Mouse (Mus musculus) limb, embryonic 14.5 days (tissue): ENCODE measurements at regions not wholly inside any gene's neighbourhood (a gene's known extent, or its start where the extent isn't known, plus 50 kb on each side); places are given as distances from the start of the nearest gene placed in this dataset.

ENCODE experiments used
- ATAC-seq: fragments of 200-750 bp; cut with Nextera tagmentation; 2 replicates; pipeline ENCODE4 v1.8.0; 2017; ENCODE audit warnings: low read depth, moderate number of reproducible peaks, moderate TSS enrichment; ENCODE audit not compliant: low FRiP score
- DNase-seq: peaks from one replicate; pipeline ENCODE4 v3.0.0-alpha.2; 2015; ENCODE audit warnings: low spot score
- H3K27ac ChIP-seq: fragments of 300-500 bp; sonication (generic); replicated peaks from 2 replicates; pipeline ENCODE4 v1.5.1; 2014; ENCODE audit warnings: low read depth, mild to moderate bottlenecking, low read length, moderate library complexity, mixed read lengths
- H3K27me3 ChIP-seq: fragments of 300-500 bp; sonication (generic); 2 replicates; pipeline ENCODE4 v1.6.1; 2014; ENCODE audit warnings: low read length, mixed read lengths; ENCODE audit not compliant: control insufficient read depth, insufficient read depth
- H3K36me3 ChIP-seq: fragments of 300-500 bp; sonication (generic); 2 replicates; pipeline ENCODE4 v1.6.1; 2014; ENCODE audit warnings: mild to moderate bottlenecking, low read length, moderate library complexity, mixed read lengths; ENCODE audit not compliant: control insufficient read depth, insufficient read depth
- H3K4me1 ChIP-seq: fragments of 300-500 bp; sonication (generic); 2 replicates; pipeline ENCODE4 v1.6.1; 2014; ENCODE audit warnings: antibody characterized with exemption, low read length, mixed read lengths; ENCODE audit not compliant: control insufficient read depth, insufficient read depth
- H3K4me2 ChIP-seq: fragments of 300-500 bp; sonication (generic); replicated peaks from 2 replicates; pipeline ENCODE4 v1.6.1; 2014; ENCODE audit warnings: low read depth, mild to moderate bottlenecking, low read length, moderate library complexity; ENCODE audit not compliant: severe bottlenecking
- H3K4me3 ChIP-seq: fragments of 300-500 bp; sonication (generic); replicated peaks from 2 replicates; pipeline ENCODE4 v1.5.1; 2014; ENCODE audit warnings: low read length
- H3K9ac ChIP-seq: fragments of 300-500 bp; sonication (generic); 2 replicates; pipeline ENCODE4 v1.6.1; 2014; ENCODE audit warnings: mild to moderate bottlenecking, low read depth, low read length, moderate library complexity; ENCODE audit not compliant: severe bottlenecking
- H3K9me3 ChIP-seq: fragments of 300-500 bp; sonication (generic); 2 replicates; pipeline ENCODE4 v1.6.1; 2016; ENCODE audit warnings: low read length; ENCODE audit not compliant: control insufficient read depth
- POLR2A ChIP-seq: fragments of 200-500 bp; IDR thresholded peaks from 2 replicates; pipeline ENCODE4 v1.8.0; 2012; ENCODE audit warnings: inconsistent platforms, mild to moderate bottlenecking, moderate library complexity, borderline replicate concordance; ENCODE audit not compliant: insufficient read depth, insufficient read length; ENCODE audit errors: extremely low read depth
- WGBS: fragments of 180-500 bp; shearing (Covaris S2); extraction: QIAGEN DNeasy Blood & Tissue Kit; methylation state at CpG from one replicate; pipeline ENCODE4 v1.1.7; 2014; 5-methylcytosine and 5-hydroxymethylcytosine counted together

DNA sequence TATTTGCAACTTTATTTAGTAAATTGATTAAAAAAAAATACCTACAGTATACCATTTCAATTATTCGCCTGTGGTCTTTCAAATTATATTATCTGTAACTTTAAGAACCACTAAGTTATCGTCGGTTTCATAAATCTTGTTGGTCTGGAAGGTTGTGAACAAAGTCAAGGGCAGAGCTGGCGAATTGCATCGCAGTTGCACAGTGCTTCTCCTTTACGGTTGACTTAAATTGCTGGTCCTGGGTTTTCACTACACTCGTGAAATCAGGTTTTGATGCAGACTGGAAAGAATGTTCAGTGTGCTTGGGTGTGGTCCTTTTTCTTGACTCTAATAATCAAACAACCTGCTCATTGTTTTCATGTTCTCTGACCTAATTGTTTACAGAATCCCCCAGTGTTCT, 198.6 kb upstream of the Vegfc start:
- Histone ChIP-seq H3K4me2 (no peak overlapping the region), H3K4me1 (no peaks in the 10 kb centered on the region), H3K27ac (no peak overlapping the region), H3K27me3 (no peaks in the 10 kb centered on the region), H3K9me3 (no peaks in the 10 kb centered on the region), H3K4me3 (no peak overlapping the region), H3K9ac (no peak overlapping the region), H3K36me3 (no peaks in the 10 kb centered on the region)
- DNase-seq (no peak), ATAC-seq (no peak)
- 61% methylated on average over 7 of the region's 7 CpGs for WGBS
- no peak for TF ChIP-seq POLR2A

DNA sequence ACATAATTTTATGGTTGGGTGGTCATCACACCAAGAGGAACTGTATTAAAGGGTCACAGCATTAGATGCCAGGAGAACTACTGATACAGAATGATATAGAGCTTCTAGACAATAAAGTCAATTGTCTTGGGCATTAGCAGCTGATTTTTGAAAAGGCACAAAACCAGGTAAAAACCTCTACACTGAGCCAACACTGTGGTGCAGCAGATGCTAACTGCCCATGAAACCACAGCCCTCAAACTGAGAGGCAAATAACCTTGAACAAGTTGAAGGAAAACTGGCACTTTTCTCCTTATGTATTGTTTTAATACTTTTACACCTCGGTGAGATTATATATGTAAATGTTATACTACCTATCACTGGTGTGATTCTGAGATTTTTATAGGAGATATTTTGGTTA, 195.9 kb upstream of the Vegfc start:
- no peak for TF ChIP-seq POLR2A

DNA sequence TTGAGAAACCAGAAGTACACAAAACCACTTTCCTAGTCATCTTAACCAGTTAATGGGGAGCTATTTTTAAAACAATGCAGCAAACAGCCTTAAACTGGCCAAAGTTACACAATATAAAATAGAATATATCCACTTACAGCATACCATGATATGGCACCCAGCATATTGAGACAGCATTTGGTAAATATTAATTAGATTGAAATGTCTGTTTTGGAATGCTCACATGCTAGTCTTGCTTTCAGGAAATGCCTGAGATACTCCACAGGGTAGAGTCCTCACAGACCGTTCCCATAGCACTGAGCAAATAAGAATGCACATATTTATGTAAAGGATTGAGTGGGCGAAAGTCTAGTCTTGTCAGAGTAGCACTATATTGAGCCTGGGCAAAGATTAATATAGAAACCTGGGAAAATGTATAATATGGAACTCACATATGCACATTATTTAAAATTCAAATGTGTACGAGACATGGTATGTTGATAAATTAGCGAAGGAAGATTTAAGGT, 185.1 kb upstream of the Vegfc start:
- Histone ChIP-seq H3K27me3 (no peaks in the 10 kb centered on the region), H3K4me2 (no peak overlapping the region), H3K36me3 (no peaks in the 10 kb centered on the region), H3K9ac (no peak overlapping the region), H3K27ac (no peak overlapping the region), H3K4me1 (no peaks in the 10 kb centered on the region), H3K9me3 (no peaks in the 10 kb centered on the region), H3K4me3 (no peak overlapping the region)
- ATAC-seq (no peak), DNase-seq (no peak)
- 87% methylated on average over 4 of the region's 4 CpGs for WGBS
- no peak for TF ChIP-seq POLR2A

More for the DNA sequence above, 195.9 kb upstream of the Vegfc start:
- no peak overlapping the region for H3K4me3 ChIP-seq
- 76% methylated on average over 1 of the region's 1 CpGs for WGBS
- H3K27ac ChIP-seq, result no peak overlapping the region
- no peak overlapping the region for H3K9ac ChIP-seq
- H3K27me3 ChIP-seq, result no peaks in the 10 kb centered on the region
- no peaks in the 10 kb centered on the region for H3K9me3 ChIP-seq
- no peak for ATAC-seq
- DNase-seq, result no peak
- no peaks in the 10 kb centered on the region for H3K4me1 ChIP-seq
- H3K36me3 ChIP-seq, result no peaks in the 10 kb centered on the region
- no peak overlapping the region for H3K4me2 ChIP-seq

DNA sequence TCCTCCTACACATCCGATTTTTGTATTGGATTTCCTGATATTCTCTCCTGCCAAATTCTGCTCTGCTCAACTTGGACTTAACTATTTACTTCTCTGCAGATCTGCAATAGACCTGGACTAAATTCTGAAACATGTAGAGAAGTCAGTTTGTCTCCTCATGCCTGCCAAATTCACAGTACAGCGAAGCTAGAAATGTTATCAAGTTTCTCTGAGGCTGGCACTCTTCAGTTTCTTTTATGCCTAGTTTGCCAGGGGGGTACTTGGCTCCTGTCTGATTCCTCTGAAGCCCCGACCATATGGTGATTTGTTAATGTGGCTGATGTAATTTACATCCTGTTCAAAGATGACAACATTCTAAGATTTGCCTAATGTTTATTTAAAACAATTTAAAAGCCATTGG, 184.6 kb upstream of the Vegfc start:
- no peak for DNase-seq
- ATAC-seq, result no peak
- 63% methylated on average over 3 of the region's 3 CpGs for WGBS
- Histone ChIP-seq H3K36me3 (no peaks in the 10 kb centered on the region), H3K9me3 (no peaks in the 10 kb centered on the region), H3K27me3 (no peaks in the 10 kb centered on the region), H3K4me1 (no peaks in the 10 kb centered on the region), H3K9ac (no peak overlapping the region), H3K27ac (no peak overlapping the region), H3K4me2 (no peak overlapping the region), H3K4me3 (no peak overlapping the region)
- TF ChIP-seq POLR2A, result no peak

DNA sequence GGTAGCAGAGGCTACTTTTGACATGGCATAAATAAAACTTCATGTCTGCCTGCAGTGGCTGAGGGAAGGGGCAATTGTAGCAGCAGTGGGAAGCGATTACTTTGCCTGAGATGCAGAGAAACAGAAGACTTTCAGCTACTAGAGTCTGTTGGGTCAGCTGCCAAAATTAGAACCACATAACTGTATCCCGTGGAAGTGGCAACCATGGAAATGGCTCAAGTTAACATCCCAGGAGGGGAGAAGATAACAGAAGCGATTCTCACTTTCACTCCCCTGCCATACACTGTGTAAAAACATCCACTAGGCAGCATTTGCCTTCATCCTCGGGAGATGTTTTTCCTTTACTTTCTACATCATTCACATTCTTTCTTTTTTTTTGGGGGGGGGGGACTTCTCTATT, 155.1 kb upstream of the Vegfc start:
- no peak for ATAC-seq
- H3K36me3 ChIP-seq, result no peaks in the 10 kb centered on the region
- no peak overlapping the region for H3K4me2 ChIP-seq
- no peaks in the 10 kb centered on the region for H3K27me3 ChIP-seq
- no peaks in the 10 kb centered on the region for H3K9me3 ChIP-seq
- H3K27ac ChIP-seq, result no peak overlapping the region
- no peak overlapping the region for H3K9ac ChIP-seq
- H3K4me3 ChIP-seq, result no peak overlapping the region
- H3K4me1 ChIP-seq, result no peaks in the 10 kb centered on the region
- 72% methylated on average over 4 of the region's 4 CpGs for WGBS
- TF ChIP-seq POLR2A, result no peak
- DNase-seq, result no peak

DNA sequence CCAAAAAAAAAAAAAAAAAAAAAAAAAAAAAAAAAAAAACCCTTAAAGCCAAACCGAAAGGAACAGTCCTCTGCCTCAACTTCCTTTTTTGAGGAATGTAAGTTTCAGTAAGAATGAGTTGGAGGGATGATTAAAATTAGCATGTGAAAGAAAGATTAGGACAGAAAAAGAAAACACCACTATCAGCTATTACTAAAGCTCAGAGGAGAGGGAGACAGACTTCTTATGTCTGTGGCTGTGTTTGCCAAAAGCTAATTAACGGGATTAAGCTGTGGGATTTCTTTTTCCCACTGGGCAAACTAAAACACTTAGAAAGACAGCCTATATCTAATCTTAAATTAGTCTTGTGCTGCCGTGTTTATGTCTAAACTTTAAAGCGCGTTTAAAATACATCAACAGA, 146.7 kb upstream of the Vegfc start:
- WGBS, result 49% methylated on average over 5 of the region's 5 CpGs
- Histone ChIP-seq H3K9ac (no peak overlapping the region), H3K27ac (no peak overlapping the region), H3K27me3 (no peaks in the 10 kb centered on the region), H3K4me2 (no peak overlapping the region), H3K4me3 (no peak overlapping the region), H3K9me3 (no peaks in the 10 kb centered on the region), H3K4me1 (no peaks in the 10 kb centered on the region), H3K36me3 (no peaks in the 10 kb centered on the region)
- TF ChIP-seq POLR2A, result no peak
- no peak for ATAC-seq
- no peak for DNase-seq
